Mouse (Mus musculus) liver, embryonic 11.5 days (tissue): ENCODE data around the gene Csf3. TPM values are rescaled to one million over a fixed set of nuclear protein-coding genes. Genes with fewer than 3 reads are reported as not detected.

Experiments
- ATAC-seq: fragments of 200-750 bp; cut with Nextera tagmentation; replicated peaks from 2 replicates; pipeline ENCODE4 v1.8.0; 2017; ENCODE audit warnings: moderate number of reproducible peaks, mild to moderate bottlenecking, moderate TSS enrichment, moderate library complexity; ENCODE audit not compliant: low FRiP score
- DNase-seq: peaks from one replicate; pipeline ENCODE4 v3.0.0-alpha.2; 2017; ENCODE audit warnings: low spot score
- H3K27ac ChIP-seq: fragments of 300-500 bp; sonication (generic); 2 replicates; pipeline ENCODE4 v1.5.1; 2014; ENCODE audit warnings: mild to moderate bottlenecking, low read depth, low read length, control low read depth
- H3K27me3 ChIP-seq: fragments of 300-500 bp; sonication (generic); replicated peaks from 2 replicates; pipeline ENCODE4 v1.6.1; 2014; ENCODE audit warnings: low read length, mixed read lengths; ENCODE audit not compliant: control insufficient read depth, insufficient read depth
- H3K36me3 ChIP-seq: fragments of 300-500 bp; sonication (generic); 2 replicates; pipeline ENCODE4 v1.6.1; 2014; ENCODE audit warnings: mild to moderate bottlenecking, low read length, moderate library complexity, mixed read lengths; ENCODE audit not compliant: control insufficient read depth, insufficient read depth
- H3K4me1 ChIP-seq: fragments of 300-500 bp; sonication (generic); replicated peaks from 2 replicates; pipeline ENCODE4 v1.6.1; 2014; ENCODE audit warnings: low read length, mixed read lengths; ENCODE audit not compliant: control insufficient read depth, insufficient read depth
- H3K4me2 ChIP-seq: fragments of 300-500 bp; sonication (generic); 2 replicates; pipeline ENCODE4 v1.6.1; 2014; ENCODE audit warnings: mild to moderate bottlenecking, control low read depth, moderate library complexity
- H3K4me3 ChIP-seq: fragments of 300-500 bp; sonication (generic); 2 replicates; pipeline ENCODE4 v1.5.1; 2014; ENCODE audit warnings: low read depth, low read length, control low read depth
- H3K9ac ChIP-seq: fragments of 300-500 bp; sonication (generic); 2 replicates; pipeline ENCODE4 v1.6.1; 2014; ENCODE audit warnings: low read depth, low read length, control low read depth
- H3K9me3 ChIP-seq: fragments of 300-500 bp; sonication (generic); 2 replicates; pipeline ENCODE4 v1.6.1; 2016; ENCODE audit warnings: low read length, inconsistent platforms, mixed read lengths; ENCODE audit not compliant: control insufficient read depth
- WGBS: fragments of 180-500 bp; shearing (Covaris S2); extraction: QIAGEN DNeasy Blood & Tissue Kit; methylation state at CpG from one replicate; pipeline ENCODE4 v1.1.7; 2014; 5-methylcytosine and 5-hydroxymethylcytosine counted together
- polyA plus RNA-seq: library from polyadenylated mRNA; unstranded; fragments of >200 nt; fragmentation: Nextera tagmentation; extraction: Ambion mirVana; gene quantifications from 2 replicates; pipeline ENCODE4 v1.2.1, GENCODE M21; 2014

Csf3 gene
- polyA plus RNA-seq, 1 experiment from 2014 or later: not detected

GRCm38 (mm10) chr11:98745932-98746853, 45.1 kb downstream of the Csf3 start:
- H3K4me1 ChIP-seq: peaks cover 85% of the 10 kb centered on the region
- H3K27ac ChIP-seq: peak overlapping the region; percentile 83
- H3K9ac ChIP-seq: peak overlapping the region; percentile 57
- no peaks in the 10 kb centered on the region for H3K27me3 ChIP-seq
- H3K9me3 ChIP-seq: no peaks in the 10 kb centered on the region
- ATAC-seq: no peak
- H3K4me3 ChIP-seq: no peak overlapping the region
- H3K4me2 ChIP-seq: peak overlapping the region; percentile 70
- no peak for DNase-seq
- no peaks in the 10 kb centered on the region for H3K36me3 ChIP-seq
- 59% methylated on average over 12 of the region's 12 CpGs for WGBS

GRCm38 (mm10) chr11:98746855-98747693, 46.0 kb downstream of the Csf3 start:
- Histone ChIP-seq H3K4me2 (peak overlapping the region; percentile 70), H3K27ac (peak overlapping the region; percentile 83), H3K9me3 (no peaks in the 10 kb centered on the region), H3K9ac (peak overlapping the region; percentile 57), H3K27me3 (no peaks in the 10 kb centered on the region), H3K4me1 (peaks cover 91% of the 10 kb centered on the region), H3K4me3 (peak overlapping the region; percentile 33), H3K36me3 (no peaks in the 10 kb centered on the region)
- peak; percentile 79 for DNase-seq
- ATAC-seq: peak; percentile 69
- 6% methylated on average over 19 of the region's 19 CpGs for WGBS

- H3K9me3 ChIP-seq: no peaks in the 10 kb centered on the region
- H3K27ac ChIP-seq: peak overlapping the region; percentile 83
- ATAC-seq: no peak
- no peak overlapping the region; the same call in 1 of the 2 replicates for H3K4me3 ChIP-seq
- DNase-seq: no peak
- peak overlapping the region; percentile 47 for H3K4me2 ChIP-seq
- H3K9ac ChIP-seq: peak overlapping the region; percentile 47; the same call in 1 of the 2 replicates
- peaks cover 97% of the 10 kb centered on the region for H3K4me1 ChIP-seq
- no peaks in the 10 kb centered on the region for H3K27me3 ChIP-seq
- H3K36me3 ChIP-seq: no peaks in the 10 kb centered on the region
- WGBS: 36% methylated on average over 6 of the region's 6 CpGs
Measured at GRCm38 (mm10) chr11:98747804-98748505, 46.9 kb downstream of the Csf3 start.

- Histone ChIP-seq H3K4me2 (peak overlapping the region; percentile 64), H3K9me3 (no peaks in the 10 kb centered on the region), H3K4me1 (peaks cover 97% of the 10 kb centered on the region), H3K27me3 (no peaks in the 10 kb centered on the region), H3K36me3 (0 out of 2 replicates have a peak, but pooled peaks cover 3% of the 10 kb centered on the region), H3K4me3 (no peak overlapping the region), H3K9ac (peak overlapping the region; percentile 47), H3K27ac (peak overlapping the region; percentile 83)
- no peak for DNase-seq
- WGBS: 36% methylated on average over 15 of the region's 15 CpGs
- ATAC-seq: no peak
Measured at GRCm38 (mm10) chr11:98748506-98749416, 47.7 kb downstream of the Csf3 start.

- no peaks in the 10 kb centered on the region for H3K9me3 ChIP-seq
- H3K4me1 ChIP-seq: peaks cover 96% of the 10 kb centered on the region
- H3K27ac ChIP-seq: peak overlapping the region; percentile 83
- no peak overlapping the region; the same call in 1 of the 2 replicates for H3K9ac ChIP-seq
- no peak for DNase-seq
- no peak for ATAC-seq
- H3K27me3 ChIP-seq: no peaks in the 10 kb centered on the region
- no peak overlapping the region for H3K4me3 ChIP-seq
- H3K36me3 ChIP-seq: 0 out of 2 replicates have a peak, but pooled peaks cover 5% of the 10 kb centered on the region
- WGBS: 67% methylated on average over 5 of the region's 5 CpGs
- H3K4me2 ChIP-seq: peak overlapping the region; percentile 64
Measured at GRCm38 (mm10) chr11:98749716-98750115, 48.7 kb downstream of the Csf3 start.

- Histone ChIP-seq H3K27ac (peak overlapping the region; percentile 83), H3K27me3 (no peaks in the 10 kb centered on the region), H3K4me2 (peak overlapping the region; percentile 64), H3K36me3 (0 out of 2 replicates have a peak, but pooled peaks cover 5% of the 10 kb centered on the region), H3K4me3 (peak overlapping the region; percentile 22), H3K9ac (peak overlapping the region; percentile 65), H3K4me1 (peaks cover 96% of the 10 kb centered on the region), H3K9me3 (no peaks in the 10 kb centered on the region)
- WGBS: 50% methylated on average over 17 of the region's 17 CpGs
- no peak for ATAC-seq
- DNase-seq: no peak
Measured at GRCm38 (mm10) chr11:98750351-98751201, 49.5 kb downstream of the Csf3 start.

- H3K27ac ChIP-seq: peak overlapping the region; percentile 83
- ATAC-seq: peak; percentile 84
- no peaks in the 10 kb centered on the region for H3K27me3 ChIP-seq
- no peaks in the 10 kb centered on the region for H3K9me3 ChIP-seq
- peak overlapping the region; percentile 65 for H3K9ac ChIP-seq
- H3K36me3 ChIP-seq: 0 out of 2 replicates have a peak, but pooled peaks cover 5% of the 10 kb centered on the region
- DNase-seq: no peak
- H3K4me3 ChIP-seq: peak overlapping the region; percentile 22
- WGBS: 16% methylated on average over 6 of the region's 6 CpGs
- H3K4me2 ChIP-seq: peak overlapping the region; percentile 64
- peaks cover 96% of the 10 kb centered on the region for H3K4me1 ChIP-seq
Measured at GRCm38 (mm10) chr11:98751221-98751782, 50.2 kb downstream of the Csf3 start.
